Mouse (Mus musculus) erythroblast, embryonic 14.5 days (primary cell): ENCODE data around the gene Gm21854.
"Not testable (repeated sequence)": the region's sequence is repeated elsewhere in the genome, so short reads cannot be mapped to it uniquely, and the experiment has no call there.

ENCODE experiments used
- GATA1 ChIP-seq: IDR thresholded peaks from 2 replicates; pipeline ENCODE4 v1.6.1; 2012; ENCODE audit warnings: low read length, inconsistent platforms, mixed read lengths
- TAL1 ChIP-seq: IDR thresholded peaks from 3 replicates; pipeline ENCODE4 v1.6.1; 2012; ENCODE audit warnings: low read length, inconsistent platforms, mixed read lengths

DNA sequence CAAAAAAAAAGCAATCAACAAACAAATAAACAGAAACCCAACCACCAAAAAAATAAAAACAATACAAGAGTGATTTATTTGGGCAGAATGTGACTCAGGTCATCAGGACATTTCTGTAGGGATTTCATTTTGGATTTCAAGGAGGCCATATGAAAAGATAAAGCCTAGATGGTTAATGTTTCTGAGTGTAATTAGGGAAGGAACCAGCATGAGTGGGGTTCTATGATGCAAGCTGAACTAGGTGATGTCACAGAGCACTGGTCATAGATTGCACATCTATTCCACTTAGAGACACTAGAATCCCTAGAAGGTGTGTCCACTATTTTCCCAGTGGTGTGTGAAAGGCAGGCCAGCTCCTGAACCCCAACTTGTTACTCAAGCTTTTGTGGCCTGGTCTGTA lies at the start of gene Gm21854:
- not testable (repeated sequence) for TF ChIP-seq GATA1, TAL1
